Mouse (Mus musculus) hindbrain, embryonic 14.5 days (tissue): ENCODE data around the gene Guca2b. TPM values are rescaled to one million over a fixed set of nuclear protein-coding genes. Genes with fewer than 3 reads are reported as not detected.

ENCODE experiments used
- ATAC-seq: fragments of 200-750 bp; cut with Nextera tagmentation; 2 replicates; pipeline ENCODE4 v1.8.0; 2017; ENCODE audit warnings: moderate number of reproducible peaks, mild to moderate bottlenecking, moderate TSS enrichment, moderate library complexity; ENCODE audit not compliant: low FRiP score
- DNase-seq: peaks from one replicate; pipeline ENCODE4 v3.0.0-alpha.2; 2015; ENCODE audit warnings: low spot score
- H3K27ac ChIP-seq: fragments of 300-500 bp; sonication (generic); 2 replicates; pipeline ENCODE4 v1.5.1; 2014; ENCODE audit warnings: mild to moderate bottlenecking, moderate library complexity
- H3K27me3 ChIP-seq: fragments of 300-500 bp; sonication (generic); 2 replicates; pipeline ENCODE4 v1.6.1; 2014; ENCODE audit warnings: mild to moderate bottlenecking, low read length, mixed read lengths; ENCODE audit not compliant: control insufficient read depth, insufficient read depth
- H3K36me3 ChIP-seq: fragments of 300-500 bp; sonication (generic); replicated peaks from 2 replicates; pipeline ENCODE4 v1.6.1; 2014; ENCODE audit not compliant: control insufficient read depth, insufficient read depth
- H3K4me1 ChIP-seq: fragments of 300-500 bp; sonication (generic); replicated peaks from 2 replicates; pipeline ENCODE4 v1.6.1; 2014; ENCODE audit warnings: antibody characterized with exemption, low read length, mixed read lengths; ENCODE audit not compliant: control insufficient read depth, insufficient read depth
- H3K4me2 ChIP-seq: fragments of 300-500 bp; sonication (generic); replicated peaks from 2 replicates; pipeline ENCODE4 v1.6.1; 2014; ENCODE audit warnings: mild to moderate bottlenecking, moderate library complexity
- H3K4me3 ChIP-seq: fragments of 300-500 bp; sonication (generic); replicated peaks from 2 replicates; pipeline ENCODE4 v1.5.1; 2014; ENCODE audit warnings: mild to moderate bottlenecking, low read length
- H3K9ac ChIP-seq: fragments of 300-500 bp; sonication (generic); 2 replicates; pipeline ENCODE4 v1.6.1; 2014
- H3K9me3 ChIP-seq: fragments of 300-500 bp; sonication (generic); 2 replicates; pipeline ENCODE4 v1.6.1; 2016; ENCODE audit warnings: low read length; ENCODE audit not compliant: control insufficient read depth
- WGBS: fragments of 180-500 bp; shearing (Covaris S2); extraction: QIAGEN DNeasy Blood & Tissue Kit; methylation state at CpG from one replicate; pipeline ENCODE4 v1.1.7; 2014; 5-methylcytosine and 5-hydroxymethylcytosine counted together
- polyA plus RNA-seq: library from polyadenylated mRNA; unstranded; fragments of >200 nt; fragmentation: Nextera tagmentation; extraction: Ambion mirVana; gene quantifications from 2 replicates; pipeline ENCODE4 v1.2.1, GENCODE M21; 2014

Gene Guca2b
- polyA plus RNA-seq, 1 experiment from 2014 or later = not detected

GRCm38 (mm10) chr4:119626081-119626645, 32.6 kb downstream of the Guca2b start:
- Histone ChIP-seq H3K9ac (no peak overlapping the region), H3K27ac (no peak overlapping the region), H3K27me3 (no peaks in the 10 kb centered on the region), H3K4me2 (no peak overlapping the region), H3K36me3 (peaks cover 56% of the 10 kb centered on the region), H3K9me3 (no peaks in the 10 kb centered on the region), H3K4me3 (no peak overlapping the region), H3K4me1 (no peaks in the 10 kb centered on the region)
- WGBS = 43% methylated on average over 7 of the region's 7 CpGs
- DNase-seq = no peak
- ATAC-seq = no peak

GRCm38 (mm10) chr4:119614724-119615123, 44.0 kb downstream of the Guca2b start:
- no peak for ATAC-seq
- WGBS = 83% methylated on average over 4 of the region's 4 CpGs
- H3K9me3 ChIP-seq = no peaks in the 10 kb centered on the region

GRCm38 (mm10) chr4:119614078-119614477, 44.7 kb downstream of the Guca2b start:
- peaks cover 5% of the 10 kb centered on the region for H3K36me3 ChIP-seq
- H3K27ac ChIP-seq = no peak overlapping the region
- H3K9ac ChIP-seq = no peak overlapping the region
- no peak overlapping the region for H3K4me2 ChIP-seq
- H3K27me3 ChIP-seq = no peaks in the 10 kb centered on the region
- no peaks in the 10 kb centered on the region for H3K9me3 ChIP-seq
- no peak overlapping the region for H3K4me3 ChIP-seq
- DNase-seq (no peak), ATAC-seq (no peak)
- WGBS = 58% methylated on average over 1 of the region's 1 CpGs
- H3K4me1 ChIP-seq = no peaks in the 10 kb centered on the region

More at GRCm38 (mm10) chr4:119614724-119615123, 44.0 kb downstream of the Guca2b start:
- H3K27me3 ChIP-seq = no peaks in the 10 kb centered on the region
- no peak for DNase-seq
- no peaks in the 10 kb centered on the region for H3K4me1 ChIP-seq
- H3K4me3 ChIP-seq = no peak overlapping the region
- no peak overlapping the region for H3K27ac ChIP-seq
- H3K9ac ChIP-seq = no peak overlapping the region
- peaks cover 8% of the 10 kb centered on the region for H3K36me3 ChIP-seq
- no peak overlapping the region for H3K4me2 ChIP-seq

GRCm38 (mm10) chr4:119609488-119609887, 49.3 kb downstream of the Guca2b start:
- 98% methylated on average over 1 of the region's 1 CpGs for WGBS
- H3K27me3 ChIP-seq = no peaks in the 10 kb centered on the region
- ATAC-seq (no peak), DNase-seq (no peak)
- H3K4me1 ChIP-seq = no peaks in the 10 kb centered on the region
- H3K4me3 ChIP-seq = no peak overlapping the region
- H3K9ac ChIP-seq = no peak overlapping the region
- H3K36me3 ChIP-seq = no peaks in the 10 kb centered on the region; the same call in 1 of the 2 replicates
- no peak overlapping the region for H3K4me2 ChIP-seq
- H3K9me3 ChIP-seq = no peaks in the 10 kb centered on the region
- no peak overlapping the region for H3K27ac ChIP-seq

Other genes with a start within 250 kb of the Guca2b start
- 19.7 and 20.9 TPM in 2 replicates for gene Ccdc30, start 243.4 kb downstream of the Guca2b start, polyA plus RNA-seq
- 23.4 and 25.6 TPM in 2 replicates for gene Ppcs, start 236.5 kb downstream of the Guca2b start, polyA plus RNA-seq
- gene Zmynd12, start 236.1 kb downstream of the Guca2b start, polyA plus RNA-seq = 0.23 and 0.83 TPM in 2 replicates
- 30.5 and 37.8 TPM in 2 replicates for gene Rimkla, start 166.3 kb downstream of the Guca2b start, polyA plus RNA-seq
- gene Foxj3, start 122.0 kb downstream of the Guca2b start, polyA plus RNA-seq = 30.0 and 36.4 TPM in 2 replicates
- 9.2 and 10.5 TPM in 2 replicates for gene Frg2f1, start 119.4 kb downstream of the Guca2b start, polyA plus RNA-seq
- not detected in 2 replicates for gene Guca2a, start 21.2 kb downstream of the Guca2b start, polyA plus RNA-seq
- 16.5 and 17.2 TPM in 2 replicates for gene Hivep3, start 74.8 kb upstream of the Guca2b start, polyA plus RNA-seq